Mouse (Mus musculus) G1E (cell line): Measurements from ENCODE around the gene Ago3.

ENCODE experiments used
- CTCF ChIP-seq: IDR thresholded peaks from 2 replicates; pipeline ENCODE4 v1.5.1; 2012; ENCODE audit warnings: low read depth, low read length, inconsistent platforms, mixed read lengths
- GATA1 ChIP-seq: IDR thresholded peaks from 2 replicates; pipeline ENCODE4 v1.6.1; 2012; ENCODE audit warnings: borderline replicate concordance, low read length, inconsistent platforms, mixed read lengths
- GATA2 ChIP-seq: IDR thresholded peaks from 2 replicates; pipeline ENCODE4 v1.6.1; 2012; ENCODE audit warnings: low read depth, low read length, inconsistent platforms, borderline replicate concordance
- POLR2AphosphoS5 ChIP-seq: IDR thresholded peaks from 2 replicates; pipeline ENCODE4 v1.6.1; 2012; ENCODE audit warnings: low read depth, low read length, inconsistent platforms; ENCODE audit not compliant: insufficient replicate concordance

DNA sequence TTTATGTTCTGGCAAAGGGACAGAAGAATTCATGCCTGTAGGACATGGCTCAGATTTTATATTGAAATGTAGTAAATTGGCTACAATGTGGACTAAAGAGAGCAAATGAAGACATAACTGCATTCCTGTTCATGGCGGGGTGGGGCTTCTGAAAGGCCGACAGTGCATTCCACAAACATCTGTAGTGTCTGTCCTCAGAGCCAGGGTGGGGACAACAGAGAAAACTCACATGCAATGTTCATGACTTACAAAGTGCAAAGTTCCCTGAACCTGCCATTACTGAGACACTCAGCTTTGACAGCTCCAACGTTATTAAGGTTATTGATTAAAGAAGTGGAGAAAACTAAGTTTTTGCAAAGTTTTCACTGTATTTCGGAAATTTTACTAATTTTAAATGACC lies 85.9 kb downstream of the Ago3 start:
- no peak for TF ChIP-seq GATA1
- TF ChIP-seq CTCF: no peak
- TF ChIP-seq POLR2AphosphoS5: no peak
- no peak for TF ChIP-seq GATA2
